Mouse (Mus musculus) neural tube, embryonic 13.5 days (tissue): ENCODE results near the gene Tmem183a. TPM values are rescaled to one million over a fixed set of nuclear protein-coding genes. Genes with fewer than 3 reads are reported as not detected.
A peak's percentile ranks its signal among the peaks of the same experiment; 100 is the strongest.

Experiments
- ATAC-seq: fragments of 200-750 bp; cut with Nextera tagmentation; 2 replicates; pipeline ENCODE4 v1.8.0; 2017; ENCODE audit warnings: low read depth, mild to moderate bottlenecking, moderate TSS enrichment, moderate library complexity
- H3K27ac ChIP-seq: fragments of 300-500 bp; sonication (generic); replicated peaks from 2 replicates; pipeline ENCODE4 v1.5.1; 2015; ENCODE audit warnings: moderate library complexity, mild to moderate bottlenecking, inconsistent platforms
- H3K27me3 ChIP-seq: fragments of 300-500 bp; sonication (generic); 2 replicates; pipeline ENCODE4 v1.6.1; 2015; ENCODE audit warnings: mild to moderate bottlenecking, inconsistent platforms
- H3K36me3 ChIP-seq: fragments of 300-500 bp; sonication (generic); 2 replicates; pipeline ENCODE4 v1.6.1; 2015; ENCODE audit warnings: mild to moderate bottlenecking, inconsistent platforms
- H3K4me1 ChIP-seq: fragments of 300-500 bp; sonication (generic); replicated peaks from 2 replicates; pipeline ENCODE4 v1.6.1; 2015; ENCODE audit warnings: inconsistent platforms
- H3K4me2 ChIP-seq: fragments of 300-500 bp; sonication (generic); 2 replicates; pipeline ENCODE4 v1.6.1; 2015; ENCODE audit warnings: inconsistent platforms, mild to moderate bottlenecking, moderate library complexity
- H3K4me3 ChIP-seq: fragments of 300-500 bp; sonication (generic); 2 replicates; pipeline ENCODE4 v1.5.1; 2015; ENCODE audit warnings: mild to moderate bottlenecking, inconsistent platforms
- H3K9ac ChIP-seq: fragments of 300-500 bp; sonication (generic); 2 replicates; pipeline ENCODE4 v1.6.1; 2015; ENCODE audit warnings: moderate library complexity, mild to moderate bottlenecking, inconsistent platforms
- H3K9me3 ChIP-seq: fragments of 300-500 bp; sonication (generic); 2 replicates; pipeline ENCODE4 v1.6.1; 2016; ENCODE audit warnings: inconsistent platforms
- WGBS: fragments of 180-500 bp; shearing (Covaris S2); methylation state at CpG from one replicate; pipeline ENCODE4 v1.1.7; 2015; 5-methylcytosine and 5-hydroxymethylcytosine counted together
- polyA plus RNA-seq: library from polyadenylated mRNA; unstranded; fragments of >200 nt; fragmentation: Nextera tagmentation; extraction: Ambion mirVana; gene quantifications from 2 replicates; pipeline ENCODE4 v1.2.1, GENCODE M21; 2015

Tmem183a gene
- polyA plus RNA-seq, 1 experiment from 2014 or later = 105 TPM

DNA sequence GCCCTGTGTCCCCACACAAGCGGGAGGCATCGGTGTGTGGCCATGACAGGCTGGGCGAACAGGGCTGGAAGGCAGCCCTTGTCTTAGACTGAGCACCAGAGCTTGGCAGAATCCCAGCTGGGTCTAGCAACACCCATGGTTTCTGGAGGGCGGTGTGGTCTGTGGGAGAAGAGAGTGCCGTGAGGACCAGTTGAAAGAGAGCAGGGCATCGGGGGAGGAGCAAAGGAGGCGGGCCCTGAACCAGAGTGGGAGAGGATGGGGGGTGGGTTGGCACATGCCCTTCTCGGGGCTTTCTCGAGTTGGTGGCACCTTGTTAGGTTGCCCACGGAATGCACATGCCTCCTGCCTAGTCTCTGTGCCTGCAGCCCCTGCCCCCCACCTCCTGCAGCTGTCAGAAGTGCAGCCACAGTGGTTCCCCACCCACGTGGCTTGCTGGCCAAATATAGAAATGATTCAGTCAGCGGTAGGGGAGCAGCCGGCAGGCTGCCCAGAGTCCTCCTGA, 29.0 kb downstream of the Tmem183a start, which contains the start of gene Ppfia4:
Ppfia4 (minus strand) TSS at position 159 of the 502 bp plus-strand sequence.
- WGBS = 61% methylated on average over 13 of the region's 13 CpGs
- Histone ChIP-seq H3K36me3 (no peaks in the 10 kb centered on the region), H3K4me2 (no peak within 1 kb of the TSS), H3K27ac (no peak within 1 kb of the TSS), H3K9me3 (no peaks in the 10 kb centered on the region), H3K9ac (no peak within 1 kb of the TSS), H3K4me1 (peaks cover 13% of the 10 kb centered on the region), H3K4me3 (no peak within 1 kb of the TSS), H3K27me3 (no peaks in the 10 kb centered on the region)
- 0 out of 2 replicates have a peak, but pooled peaks have one; percentile 17 for ATAC-seq

DNA sequence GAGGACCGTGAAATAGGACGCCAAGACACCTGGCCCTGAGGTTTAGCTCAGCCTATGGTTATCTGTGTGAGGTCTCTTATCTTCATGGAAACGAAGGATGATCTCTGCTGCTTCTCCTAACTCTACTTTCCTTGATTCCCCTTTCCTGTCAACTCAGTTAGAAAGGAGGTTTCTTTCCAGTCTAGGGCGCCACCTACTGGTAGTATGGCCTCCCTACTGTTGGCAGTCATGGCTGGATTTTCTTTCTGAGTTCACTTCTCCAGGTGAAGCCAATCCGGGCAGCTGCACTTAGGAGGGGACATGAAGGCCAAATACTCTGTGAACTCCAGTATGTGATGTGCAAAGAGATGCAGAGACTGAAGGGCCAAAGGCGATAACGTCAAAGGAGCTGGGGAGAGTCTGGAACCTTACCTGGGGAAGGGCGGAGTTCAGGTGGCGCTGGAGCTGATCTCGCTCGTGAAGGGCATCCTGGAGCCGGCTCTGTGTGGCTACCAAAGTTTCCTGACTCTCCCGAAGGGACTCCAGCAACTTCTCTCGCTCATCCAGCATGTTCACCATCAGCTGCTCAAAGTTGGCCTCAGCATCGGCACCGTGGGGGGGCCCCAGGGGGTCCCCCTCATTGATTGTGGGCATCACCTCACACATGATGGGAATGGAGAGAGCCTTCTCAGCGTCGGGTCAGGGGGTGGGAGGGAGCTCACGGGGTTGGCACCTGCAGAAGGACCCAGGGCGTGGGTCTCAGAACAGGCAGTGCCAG, 29.7 kb downstream of the Tmem183a start:
- H3K4me1 ChIP-seq = peaks cover 13% of the 10 kb centered on the region
- H3K27ac ChIP-seq = no peak overlapping the region
- no peak overlapping the region for H3K9ac ChIP-seq
- peak; percentile 37; the same call in 1 of the 2 replicates for ATAC-seq
- H3K9me3 ChIP-seq = no peaks in the 10 kb centered on the region
- H3K4me3 ChIP-seq = no peak overlapping the region
- H3K27me3 ChIP-seq = no peaks in the 10 kb centered on the region
- WGBS = 59% methylated on average over 20 of the region's 20 CpGs
- H3K4me2 ChIP-seq = no peak overlapping the region
- no peaks in the 10 kb centered on the region for H3K36me3 ChIP-seq

DNA sequence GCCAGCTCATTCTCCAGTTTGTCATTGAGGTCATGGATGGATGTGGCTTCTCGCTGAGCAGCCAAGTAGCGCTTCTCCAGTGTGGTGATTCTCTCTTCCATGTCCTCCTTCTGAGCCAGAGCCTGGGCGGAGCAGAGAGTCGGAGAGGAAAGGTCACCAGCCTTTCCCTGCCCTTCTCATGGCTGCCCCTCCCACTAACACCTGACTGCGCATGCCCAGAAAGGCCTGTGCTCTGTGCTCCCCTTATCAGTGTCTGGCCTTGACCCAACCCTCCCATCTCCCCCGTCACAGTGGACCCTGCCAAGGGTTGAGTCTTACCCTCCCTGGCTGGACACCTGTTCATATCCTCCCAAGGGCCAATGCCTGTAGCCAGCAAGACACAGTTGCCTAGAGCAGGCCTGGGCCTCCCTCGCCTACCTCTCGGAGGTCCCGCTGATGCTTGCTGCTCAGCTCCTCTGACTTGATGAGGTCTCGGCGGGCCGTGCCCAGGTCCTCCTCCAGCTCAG, 34.9 kb downstream of the Tmem183a start:
- H3K4me2 ChIP-seq = no peak overlapping the region

DNA sequence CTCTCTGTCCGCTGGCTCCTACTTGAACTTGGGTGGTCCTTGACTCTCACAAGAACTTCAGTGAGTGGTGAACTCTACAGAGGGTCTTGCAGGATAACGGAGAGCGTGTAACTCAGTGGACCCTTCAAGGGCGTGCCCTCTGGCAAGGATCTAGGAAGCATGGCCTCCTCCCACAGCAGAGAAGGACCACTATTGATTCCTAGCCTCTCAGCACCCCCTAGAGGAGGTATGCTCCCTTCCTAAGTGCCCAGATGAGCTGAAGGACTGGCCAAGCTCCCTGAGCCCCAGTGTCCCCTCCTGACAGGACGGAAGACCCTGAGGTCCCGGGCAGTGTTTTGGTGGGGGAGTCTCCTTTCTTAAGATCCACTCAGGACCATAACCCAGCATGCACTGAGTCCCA, 39.2 kb downstream of the Tmem183a start:
- Histone ChIP-seq H3K9me3 (no peaks in the 10 kb centered on the region), H3K27ac (no peak overlapping the region), H3K27me3 (no peaks in the 10 kb centered on the region), H3K36me3 (0 out of 2 replicates have a peak, but pooled peaks cover 8% of the 10 kb centered on the region), H3K9ac (no peak overlapping the region), H3K4me3 (no peak overlapping the region), H3K4me2 (no peak overlapping the region), H3K4me1 (peaks cover 21% of the 10 kb centered on the region)
- WGBS = 85% methylated on average over 6 of the region's 6 CpGs
- no peak for ATAC-seq

More for the DNA sequence above, 34.9 kb downstream of the Tmem183a start:
- Histone ChIP-seq H3K9me3 (no peaks in the 10 kb centered on the region), H3K36me3 (0 out of 2 replicates have a peak, but pooled peaks cover 8% of the 10 kb centered on the region), H3K4me3 (no peak overlapping the region), H3K9ac (no peak overlapping the region), H3K27me3 (no peaks in the 10 kb centered on the region), H3K4me1 (no peaks in the 10 kb centered on the region), H3K27ac (no peak overlapping the region)
- ATAC-seq = no peak
- 94% methylated on average over 12 of the region's 12 CpGs for WGBS

DNA sequence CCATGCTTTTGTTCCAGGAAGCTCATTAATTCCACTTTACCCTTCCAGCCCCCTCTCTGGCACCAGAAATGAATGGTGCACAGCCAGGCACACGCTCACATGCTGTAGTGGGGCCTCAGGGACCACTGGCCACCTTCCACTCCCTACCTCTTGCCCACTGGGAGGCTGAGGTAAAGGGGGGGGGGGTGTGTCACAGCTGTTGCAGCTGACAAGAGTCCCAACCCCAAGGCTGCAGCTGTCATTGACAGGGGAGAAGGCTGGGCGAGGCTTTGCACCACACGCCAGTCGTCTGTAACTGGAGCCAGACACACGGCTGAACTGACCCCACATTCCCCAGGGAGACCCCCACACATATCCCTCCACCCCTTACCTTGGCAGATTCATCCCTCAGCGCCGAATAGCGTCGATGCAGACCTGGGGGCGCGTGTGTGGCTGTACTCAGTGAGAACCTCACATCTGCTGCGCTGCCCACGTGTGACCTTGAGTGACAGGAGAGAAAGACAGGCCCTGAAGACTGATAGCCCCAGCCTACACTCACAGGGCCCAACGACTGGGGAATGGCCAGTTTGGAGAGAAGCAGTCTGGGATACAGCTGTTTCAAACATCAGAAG, 41.0 kb downstream of the Tmem183a start:
- Histone ChIP-seq H3K9ac (no peak overlapping the region), H3K9me3 (no peaks in the 10 kb centered on the region), H3K36me3 (no peaks in the 10 kb centered on the region), H3K4me3 (no peak overlapping the region), H3K27ac (no peak overlapping the region), H3K4me2 (no peak overlapping the region), H3K4me1 (peaks cover 21% of the 10 kb centered on the region), H3K27me3 (no peaks in the 10 kb centered on the region)
- ATAC-seq = peak; percentile 66; the same call in 1 of the 2 replicates
- WGBS = 38% methylated on average over 14 of the region's 14 CpGs

DNA sequence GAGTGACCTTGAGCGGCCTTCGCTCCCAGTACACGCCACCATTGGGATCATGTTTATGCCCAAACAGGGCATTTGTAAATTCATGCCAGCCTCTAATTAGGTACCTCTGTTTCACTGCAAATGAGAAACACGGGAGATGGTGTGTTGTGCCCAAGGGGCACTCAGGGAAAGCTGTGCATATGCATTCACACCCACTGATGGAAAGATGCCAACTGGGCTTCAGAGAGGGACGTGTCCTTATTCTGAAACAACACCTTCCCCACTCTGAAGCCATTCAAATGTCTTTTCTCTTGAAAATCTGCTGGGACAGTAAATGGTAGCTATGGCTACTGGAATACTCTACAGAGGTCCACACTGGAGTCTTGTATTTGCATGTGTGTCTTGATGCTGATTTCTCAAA, 43.5 kb downstream of the Tmem183a start:
- Histone ChIP-seq H3K4me1 (peaks cover 21% of the 10 kb centered on the region), H3K9me3 (no peaks in the 10 kb centered on the region), H3K36me3 (no peaks in the 10 kb centered on the region), H3K27me3 (no peaks in the 10 kb centered on the region), H3K27ac (no peak overlapping the region), H3K4me3 (no peak overlapping the region), H3K9ac (no peak overlapping the region), H3K4me2 (no peak overlapping the region)
- ATAC-seq = no peak
- 65% methylated on average over 5 of the region's 5 CpGs for WGBS

DNA sequence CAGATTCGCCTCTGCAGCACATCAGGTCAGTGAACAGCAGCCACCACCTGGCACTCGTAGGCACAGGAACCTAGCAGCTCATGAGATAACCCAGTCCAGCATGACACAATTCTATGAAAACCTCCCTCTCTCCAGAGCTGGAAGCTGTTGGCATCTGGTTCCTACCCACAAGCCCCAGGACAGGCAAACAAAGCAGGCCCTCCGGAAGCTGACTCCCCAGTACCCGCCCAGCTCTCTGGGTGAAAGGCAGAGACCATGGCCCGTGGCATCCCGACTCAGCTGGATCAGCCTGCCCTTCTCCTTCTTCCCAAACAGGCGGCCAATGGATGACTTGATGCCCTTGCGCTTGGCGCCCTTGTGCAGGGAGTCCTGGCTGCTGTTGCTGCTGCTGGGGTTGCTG, 45.4 kb downstream of the Tmem183a start:
- Histone ChIP-seq H3K9ac (no peak overlapping the region), H3K9me3 (no peaks in the 10 kb centered on the region), H3K4me2 (no peak overlapping the region), H3K4me3 (no peak overlapping the region), H3K27me3 (no peaks in the 10 kb centered on the region), H3K36me3 (no peaks in the 10 kb centered on the region), H3K4me1 (peaks cover 18% of the 10 kb centered on the region), H3K27ac (no peak overlapping the region)
- WGBS = 86% methylated on average over 9 of the region's 9 CpGs
- ATAC-seq = no peak

DNA sequence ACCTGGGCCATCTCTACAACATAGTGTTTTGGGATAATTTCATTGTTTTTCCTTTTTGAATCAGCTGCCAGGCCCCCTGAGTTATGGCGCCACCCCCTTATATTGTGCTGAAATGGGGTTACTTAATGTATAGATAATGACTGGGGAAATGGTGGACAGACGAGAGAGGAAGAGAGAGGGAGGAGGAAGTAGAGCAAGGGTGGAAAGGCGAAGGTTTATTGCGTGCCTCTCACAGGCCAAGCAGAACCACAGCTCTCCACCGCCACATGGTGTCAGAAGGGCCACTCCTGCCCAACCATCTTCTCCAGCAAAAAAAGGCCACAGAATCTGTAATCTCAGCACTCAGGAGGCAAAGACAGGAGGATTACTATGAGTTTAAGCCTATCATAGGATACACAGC, 46.6 kb downstream of the Tmem183a start:
- Histone ChIP-seq H3K9me3 (no peaks in the 10 kb centered on the region), H3K27me3 (no peaks in the 10 kb centered on the region), H3K9ac (no peak overlapping the region), H3K27ac (no peak overlapping the region), H3K36me3 (no peaks in the 10 kb centered on the region), H3K4me2 (no peak overlapping the region), H3K4me1 (peaks cover 7% of the 10 kb centered on the region), H3K4me3 (no peak overlapping the region)
- 74% methylated on average over 5 of the region's 5 CpGs for WGBS
- no peak for ATAC-seq

DNA sequence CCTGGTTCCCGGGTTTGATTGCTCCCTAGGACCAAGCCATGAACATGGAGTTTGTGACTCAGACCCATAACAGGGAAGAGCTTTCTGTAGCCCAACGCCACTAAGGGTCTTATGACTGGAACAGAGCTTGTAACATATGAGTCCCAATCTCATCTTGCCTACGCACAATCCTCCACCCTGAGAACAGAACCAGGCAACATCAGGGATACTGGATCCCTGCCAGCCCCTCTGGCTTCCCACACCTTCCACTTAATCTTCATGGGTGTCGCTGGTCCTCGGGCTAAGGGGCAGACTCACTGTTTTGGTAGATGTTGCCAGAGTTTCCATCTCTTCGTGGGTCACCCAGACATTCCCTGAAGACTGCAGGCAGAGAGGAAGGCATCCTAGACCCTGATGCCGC, 50.0 kb downstream of the Tmem183a start:
- 91% methylated on average over 7 of the region's 7 CpGs for WGBS
- Histone ChIP-seq H3K36me3 (0 out of 2 replicates have a peak, but pooled peaks cover 3% of the 10 kb centered on the region), H3K4me1 (peaks cover 6% of the 10 kb centered on the region; the same call in 1 of the 2 replicates), H3K9ac (no peak overlapping the region), H3K4me3 (no peak overlapping the region), H3K9me3 (no peaks in the 10 kb centered on the region), H3K27ac (no peak overlapping the region), H3K27me3 (no peaks in the 10 kb centered on the region), H3K4me2 (no peak overlapping the region)
- no peak for ATAC-seq

DNA sequence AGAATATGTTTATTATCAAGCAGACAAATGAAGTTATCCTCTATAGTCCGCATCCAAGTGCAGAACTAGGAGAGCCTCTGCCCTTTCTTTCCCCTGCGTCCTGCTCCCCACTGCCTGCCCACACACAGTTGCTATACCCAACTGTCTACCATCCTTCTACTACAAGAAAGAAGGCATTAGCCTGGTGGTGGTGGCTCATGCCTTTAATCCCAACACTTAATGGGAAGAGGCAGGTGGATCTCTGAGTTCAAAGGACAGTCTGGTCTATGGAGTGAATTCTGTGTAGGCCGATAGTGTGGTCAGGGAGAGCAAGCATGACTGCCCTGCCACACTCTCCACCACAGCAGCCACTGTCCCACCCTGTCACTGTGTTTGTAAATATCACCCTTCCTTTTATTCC, 51.0 kb downstream of the Tmem183a start:
- H3K9ac ChIP-seq = no peak overlapping the region
- H3K36me3 ChIP-seq = 0 out of 2 replicates have a peak, but pooled peaks cover 3% of the 10 kb centered on the region
- H3K4me3 ChIP-seq = no peak overlapping the region
- H3K27me3 ChIP-seq = no peaks in the 10 kb centered on the region
- 94% methylated on average over 3 of the region's 3 CpGs for WGBS
- H3K27ac ChIP-seq = no peak overlapping the region
- no peak for ATAC-seq
- H3K4me2 ChIP-seq = no peak overlapping the region
- no peaks in the 10 kb centered on the region for H3K9me3 ChIP-seq
- peaks cover 6% of the 10 kb centered on the region; the same call in 1 of the 2 replicates for H3K4me1 ChIP-seq

DNA sequence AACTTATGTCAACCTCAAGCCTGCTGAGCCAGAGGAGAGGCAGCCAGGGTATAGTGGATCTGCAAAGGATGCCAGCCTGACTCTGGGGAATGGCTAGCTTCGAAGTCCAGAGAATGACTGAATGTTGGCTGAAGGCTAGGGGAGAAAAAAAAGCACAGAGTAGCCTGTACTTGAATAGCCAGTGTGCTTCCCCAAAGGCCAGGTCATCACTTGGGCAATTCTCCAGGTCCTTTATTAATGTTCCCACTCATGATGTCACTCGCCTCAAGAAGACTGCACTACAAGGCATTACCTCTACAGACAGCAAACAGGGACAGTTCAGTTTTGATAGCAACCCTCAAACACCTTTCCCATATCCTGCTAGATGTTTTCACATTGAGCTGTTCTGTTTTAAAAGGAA, 51.5 kb downstream of the Tmem183a start:
- H3K27ac ChIP-seq = no peak overlapping the region
- no peak overlapping the region for H3K4me2 ChIP-seq
- no peaks in the 10 kb centered on the region for H3K9me3 ChIP-seq
- 77% methylated on average over 2 of the region's 2 CpGs for WGBS
- no peaks in the 10 kb centered on the region for H3K27me3 ChIP-seq
- no peak overlapping the region for H3K9ac ChIP-seq
- H3K36me3 ChIP-seq = 0 out of 2 replicates have a peak, but pooled peaks cover 3% of the 10 kb centered on the region
- no peak for ATAC-seq
- H3K4me1 ChIP-seq = peaks cover 6% of the 10 kb centered on the region; the same call in 1 of the 2 replicates
- no peak overlapping the region for H3K4me3 ChIP-seq

DNA sequence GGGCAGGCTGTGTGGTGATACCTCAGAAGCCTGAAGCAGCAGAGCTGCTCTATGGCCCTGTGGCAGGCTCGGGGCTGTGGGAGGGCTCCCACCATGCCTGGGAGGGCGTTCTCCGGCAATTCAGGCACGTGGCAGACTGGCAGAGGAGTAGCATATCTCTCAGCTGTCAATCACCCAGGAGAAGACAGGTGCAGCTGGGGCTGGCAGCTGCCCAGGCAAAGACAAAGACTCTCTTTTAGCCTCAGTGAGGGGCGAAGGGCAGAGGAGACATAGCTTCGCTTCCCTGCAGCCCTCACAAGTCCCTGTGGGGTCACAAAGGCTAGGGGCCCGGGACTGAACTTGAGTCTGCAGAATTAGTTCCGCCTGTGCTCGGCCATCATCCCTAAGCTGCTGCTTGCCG, 54.4 kb downstream of the Tmem183a start:
- ATAC-seq = 0 out of 2 replicates have a peak, but pooled peaks have one; percentile 33

More for the DNA sequence above, 54.4 kb downstream of the Tmem183a start:
- no peaks in the 10 kb centered on the region for H3K9me3 ChIP-seq
- no peak overlapping the region for H3K4me2 ChIP-seq
- no peak overlapping the region for H3K9ac ChIP-seq
- H3K36me3 ChIP-seq = peaks cover 11% of the 10 kb centered on the region; the same call in 1 of the 2 replicates
- H3K27me3 ChIP-seq = no peaks in the 10 kb centered on the region
- no peak overlapping the region for H3K27ac ChIP-seq
- peaks cover 13% of the 10 kb centered on the region; the same call in 1 of the 2 replicates for H3K4me1 ChIP-seq
- no peak overlapping the region for H3K4me3 ChIP-seq
- WGBS = 24% methylated on average over 10 of the region's 10 CpGs
